Mouse (Mus musculus): Measurements from ENCODE around the gene Slc9b1. TPM values are rescaled to one million over a fixed set of nuclear protein-coding genes. Genes with fewer than 3 reads are reported as not detected.

Slc9b1 gene
- total and polyA plus RNA-seq, 3 experiments = 0.04 to 0.29 TPM; not detected in 1

GRCm38 (mm10) chr3:135312916-135313491, 34.8 kb upstream of the Slc9b1 start:
- H3K4me3 ChIP-seq = no peak overlapping the region
- TF ChIP-seq EP300 (IDR thresholded peaks at IDR 0.05; ENCODE audit: insufficient read depth, low read depth, low read length) (no peak), CTCF (IDR thresholded peaks at IDR 0.05) (no peak), POLR2A (IDR thresholded peaks at IDR 0.05; ENCODE audit: insufficient read depth, low read depth, low read length) (no peak)
- DNase-seq = no peak
- H3K27ac ChIP-seq = no peak overlapping the region
- H3K79me2 ChIP-seq (replicated peaks; ENCODE audit: control insufficient read depth, insufficient read depth, low read length) = no peaks in the 10 kb centered on the region
- H3K36me3 ChIP-seq (ENCODE audit: control insufficient read depth, insufficient read depth, low read length) = no peaks in the 10 kb centered on the region
- 45% methylated on average over 2 of the region's 2 CpGs for WGBS
- H3K9ac ChIP-seq (ENCODE audit: low read depth, low read length) = no peak overlapping the region
- intact Hi-C loops (cut with DNase I) = no loop called here
- no peaks in the 10 kb centered on the region for H3K4me1 ChIP-seq (ENCODE audit: control insufficient read depth, insufficient read depth, low read length)
- no peaks in the 10 kb centered on the region for H3K27me3 ChIP-seq (ENCODE audit: control insufficient read depth, insufficient read depth, low read length)

- 55% methylated on average over 2 of the region's 2 CpGs for WGBS
- intact Hi-C loops (cut with DNase I) = no loop called here
- no peak overlapping the region for H3K4me3 ChIP-seq
Observed at GRCm38 (mm10) chr3:135313727-135314126, 34.1 kb upstream of the Slc9b1 start.

GRCm38 (mm10) chr3:135314811-135315210, 33.0 kb upstream of the Slc9b1 start:
- no peak for TF ChIP-seq EP300 (IDR thresholded peaks at IDR 0.05; ENCODE audit: insufficient read depth, low read depth, low read length)
- no peak for TF ChIP-seq POLR2A (IDR thresholded peaks at IDR 0.05; ENCODE audit: insufficient read depth, low read depth, low read length)
- no peak for TF ChIP-seq CTCF (IDR thresholded peaks at IDR 0.05)
- Histone ChIP-seq H3K4me3 (no peak overlapping the region), H3K36me3 (ENCODE audit: control insufficient read depth, insufficient read depth, low read length) (no peaks in the 10 kb centered on the region), H3K4me1 (ENCODE audit: control insufficient read depth, insufficient read depth, low read length) (no peaks in the 10 kb centered on the region), H3K9ac (ENCODE audit: low read depth, low read length) (no peak overlapping the region), H3K27me3 (ENCODE audit: control insufficient read depth, insufficient read depth, low read length) (no peaks in the 10 kb centered on the region), H3K79me2 (replicated peaks; ENCODE audit: control insufficient read depth, insufficient read depth, low read length) (no peaks in the 10 kb centered on the region), H3K27ac (no peak overlapping the region)
- intact Hi-C loops (cut with DNase I) = no loop called here
- WGBS = 53% methylated on average over 2 of the region's 2 CpGs
- DNase-seq = no peak

More at GRCm38 (mm10) chr3:135313727-135314126, 34.1 kb upstream of the Slc9b1 start:
- no peak overlapping the region for H3K27ac ChIP-seq
- H3K9ac ChIP-seq (ENCODE audit: low read depth, low read length) = no peak overlapping the region
- no peaks in the 10 kb centered on the region for H3K27me3 ChIP-seq (ENCODE audit: control insufficient read depth, insufficient read depth, low read length)
- DNase-seq = no peak
- no peaks in the 10 kb centered on the region for H3K36me3 ChIP-seq (ENCODE audit: control insufficient read depth, insufficient read depth, low read length)
- H3K4me1 ChIP-seq (ENCODE audit: control insufficient read depth, insufficient read depth, low read length) = no peaks in the 10 kb centered on the region
- H3K79me2 ChIP-seq (replicated peaks; ENCODE audit: control insufficient read depth, insufficient read depth, low read length) = no peaks in the 10 kb centered on the region
- TF ChIP-seq POLR2A (IDR thresholded peaks at IDR 0.05; ENCODE audit: insufficient read depth, low read depth, low read length) (no peak), EP300 (IDR thresholded peaks at IDR 0.05; ENCODE audit: insufficient read depth, low read depth, low read length) (no peak), CTCF (IDR thresholded peaks at IDR 0.05) (no peak)

GRCm38 (mm10) chr3:135315720-135316425, 32.0 kb upstream of the Slc9b1 start:
- H3K79me2 ChIP-seq (replicated peaks; ENCODE audit: control insufficient read depth, insufficient read depth, low read length) = no peaks in the 10 kb centered on the region
- H3K4me1 ChIP-seq (ENCODE audit: control insufficient read depth, insufficient read depth, low read length) = no peaks in the 10 kb centered on the region
- no peak overlapping the region for H3K9ac ChIP-seq (ENCODE audit: low read depth, low read length)
- intact Hi-C loops (cut with DNase I) = no loop called here
- DNase-seq = no peak
- no peak overlapping the region for H3K4me3 ChIP-seq
- TF ChIP-seq POLR2A (IDR thresholded peaks at IDR 0.05; ENCODE audit: insufficient read depth, low read depth, low read length) = no peak
- TF ChIP-seq EP300 (IDR thresholded peaks at IDR 0.05; ENCODE audit: insufficient read depth, low read depth, low read length) = no peak
- no peak for TF ChIP-seq CTCF (IDR thresholded peaks at IDR 0.05)
- no peaks in the 10 kb centered on the region for H3K36me3 ChIP-seq (ENCODE audit: control insufficient read depth, insufficient read depth, low read length)
- no peaks in the 10 kb centered on the region for H3K27me3 ChIP-seq (ENCODE audit: control insufficient read depth, insufficient read depth, low read length)
- no peak overlapping the region for H3K27ac ChIP-seq
- 87% methylated on average over 9 of the region's 9 CpGs for WGBS

GRCm38 (mm10) chr3:135318331-135318730, 29.5 kb upstream of the Slc9b1 start:
- H3K79me2 ChIP-seq (replicated peaks; ENCODE audit: control insufficient read depth, insufficient read depth, low read length) = no peaks in the 10 kb centered on the region
- DNase-seq = no peak
- no peaks in the 10 kb centered on the region for H3K27me3 ChIP-seq (ENCODE audit: control insufficient read depth, insufficient read depth, low read length)
- TF ChIP-seq CTCF (IDR thresholded peaks at IDR 0.05) = no peak
- TF ChIP-seq EP300 (IDR thresholded peaks at IDR 0.05; ENCODE audit: insufficient read depth, low read depth, low read length) = no peak
- TF ChIP-seq POLR2A (IDR thresholded peaks at IDR 0.05; ENCODE audit: insufficient read depth, low read depth, low read length) = no peak
- no peak overlapping the region for H3K27ac ChIP-seq
- intact Hi-C loops (cut with DNase I) = no loop called here
- H3K4me3 ChIP-seq = no peak overlapping the region
- no peaks in the 10 kb centered on the region for H3K36me3 ChIP-seq (ENCODE audit: control insufficient read depth, insufficient read depth, low read length)
- 64% methylated on average over 11 of the region's 11 CpGs for WGBS
- no peaks in the 10 kb centered on the region for H3K4me1 ChIP-seq (ENCODE audit: control insufficient read depth, insufficient read depth, low read length)
- H3K9ac ChIP-seq (ENCODE audit: low read depth, low read length) = no peak overlapping the region

GRCm38 (mm10) chr3:135324354-135324753, 23.5 kb upstream of the Slc9b1 start:
- 41% methylated on average over 6 of the region's 6 CpGs for WGBS
- H3K36me3 ChIP-seq (ENCODE audit: control insufficient read depth, insufficient read depth, low read length) = no peaks in the 10 kb centered on the region
- H3K9ac ChIP-seq (ENCODE audit: low read depth, low read length) = no peak overlapping the region
- no peak for DNase-seq
- no peak overlapping the region for H3K4me3 ChIP-seq
- no peaks in the 10 kb centered on the region for H3K79me2 ChIP-seq (replicated peaks; ENCODE audit: control insufficient read depth, insufficient read depth, low read length)
- no peak overlapping the region for H3K27ac ChIP-seq
- H3K4me1 ChIP-seq (ENCODE audit: control insufficient read depth, insufficient read depth, low read length) = no peaks in the 10 kb centered on the region
- intact Hi-C loops (cut with DNase I) = no loop called here
- no peaks in the 10 kb centered on the region for H3K27me3 ChIP-seq (ENCODE audit: control insufficient read depth, insufficient read depth, low read length)
- TF ChIP-seq EP300 (IDR thresholded peaks at IDR 0.05; ENCODE audit: insufficient read depth, low read depth, low read length) (no peak), CTCF (IDR thresholded peaks at IDR 0.05) (no peak)
